Mouse (Mus musculus): ENCODE results near the gene Hoxa6.

DNA sequence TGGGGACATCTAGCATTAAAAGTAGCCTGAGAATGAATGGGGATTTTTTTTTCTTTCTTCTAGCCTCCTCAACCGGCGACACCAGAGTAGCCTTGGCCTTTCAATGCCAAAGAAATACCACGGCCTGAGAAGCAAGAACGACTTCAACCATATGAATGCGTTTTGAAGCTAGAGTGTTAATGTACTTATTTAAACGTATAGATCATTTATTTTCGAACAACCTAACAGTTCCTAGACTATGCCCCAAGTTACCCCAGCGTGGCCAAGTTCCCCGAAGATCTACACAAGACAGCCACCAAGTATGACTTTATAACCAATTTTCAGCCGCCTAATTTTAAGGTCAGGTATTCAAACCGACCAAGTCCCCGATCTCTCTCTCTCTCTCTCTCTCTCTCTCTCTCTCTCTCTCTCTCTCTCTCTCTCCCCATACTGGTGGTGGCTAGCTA is 12.4 kb upstream of the Hoxa6 start:
- no peak for TF ChIP-seq POLR2AphosphoS5 (IDR thresholded peaks at IDR 0.05; ENCODE audit: insufficient replicate concordance, low read depth, low read length)
- TF ChIP-seq GATA1 (IDR thresholded peaks at IDR 0.05; ENCODE audit: borderline replicate concordance, low read length) = no peak
